Mouse (Mus musculus): ENCODE results near the gene Mest. TPM values are rescaled to one million over a fixed set of nuclear protein-coding genes. Genes with fewer than 3 reads are reported as not detected.

Mest gene
- polyA plus RNA-seq, 1 experiment, result 15.1 TPM

DNA sequence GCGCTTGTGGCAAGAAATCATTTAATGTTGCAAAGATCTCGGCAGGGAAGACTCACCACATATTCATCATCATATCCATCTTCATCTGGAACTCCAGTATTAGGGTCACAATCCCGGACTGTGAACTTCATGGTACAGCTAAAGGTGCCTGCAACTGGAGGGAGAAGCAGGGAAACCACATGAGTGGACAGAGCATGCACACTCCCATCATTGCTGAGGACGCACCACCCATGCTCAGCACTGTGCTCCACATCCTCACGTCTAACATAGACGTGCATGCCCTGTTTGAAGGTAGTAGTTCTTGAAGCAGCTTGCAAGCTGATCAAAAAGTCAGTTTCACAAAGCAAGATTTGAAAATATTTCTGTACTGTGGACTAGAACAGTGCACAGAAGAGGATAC, 27.1 kb downstream of the Mest start:
- WGBS, result 91% methylated on average over 6 of the region's 6 CpGs
- Histone ChIP-seq H3K36me3 (ENCODE audit: control insufficient read depth, insufficient read depth, low read length) (peaks cover 33% of the 10 kb centered on the region), H3K27ac (ENCODE audit: insufficient read depth, low read depth, low read length) (no peak overlapping the region), H3K4me3 (ENCODE audit: low read depth, low read length) (no peak overlapping the region), H3K4me1 (ENCODE audit: control insufficient read depth, insufficient read depth, insufficient read length, low read length) (no peaks in the 10 kb centered on the region), H3K27me3 (ENCODE audit: control insufficient read depth, insufficient read depth, low read length) (no peaks in the 10 kb centered on the region)
- TF ChIP-seq POLR2A (IDR thresholded peaks at IDR 0.05; ENCODE audit: low read depth, low read length), result no peak
- TF ChIP-seq CTCF (IDR thresholded peaks at IDR 0.05; ENCODE audit: extremely low read depth, insufficient read length, insufficient replicate concordance, low read depth, low read length), result no peak

DNA sequence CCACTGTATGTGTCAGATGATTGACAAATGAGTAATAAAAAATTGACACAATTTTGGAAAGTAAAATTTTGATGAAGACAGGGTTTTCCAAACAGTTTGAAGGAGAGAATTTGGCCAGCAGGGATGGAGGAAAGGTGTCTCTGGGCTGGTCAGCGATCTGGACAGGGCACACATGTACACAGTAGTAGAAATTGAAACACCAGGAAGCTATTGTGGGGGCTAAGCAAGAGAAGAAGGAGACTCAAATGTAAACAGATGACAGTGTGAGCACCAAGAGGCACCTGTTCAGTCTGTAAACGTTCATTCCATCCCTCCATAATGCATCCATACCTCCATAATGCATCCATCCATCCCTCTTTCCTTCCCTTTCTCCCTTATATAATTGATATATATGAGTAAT, 27.9 kb downstream of the Mest start:
- WGBS, result 78% methylated on average over 2 of the region's 2 CpGs
- no peaks in the 10 kb centered on the region for H3K4me1 ChIP-seq (ENCODE audit: control insufficient read depth, insufficient read depth, insufficient read length, low read length)
- H3K4me3 ChIP-seq (ENCODE audit: low read depth, low read length), result no peak overlapping the region
- no peak for TF ChIP-seq CTCF (IDR thresholded peaks at IDR 0.05; ENCODE audit: extremely low read depth, insufficient read length, insufficient replicate concordance, low read depth, low read length)
- no peak for TF ChIP-seq POLR2A (IDR thresholded peaks at IDR 0.05; ENCODE audit: low read depth, low read length)
- no peak overlapping the region for H3K27ac ChIP-seq (ENCODE audit: insufficient read depth, low read depth, low read length)
- H3K36me3 ChIP-seq (ENCODE audit: control insufficient read depth, insufficient read depth, low read length), result peaks cover 32% of the 10 kb centered on the region
- no peaks in the 10 kb centered on the region for H3K27me3 ChIP-seq (ENCODE audit: control insufficient read depth, insufficient read depth, low read length)

Other genes starting within 250 kb of the Mest start
- gene Tmem209, start 213.8 kb upstream of the Mest start, polyA plus RNA-seq (2012; rRNA removed), result 7.3 and 11.4 TPM in 2 replicates
- gene Ssmem1, start 213.7 kb upstream of the Mest start, polyA plus RNA-seq (2012; rRNA removed), result not detected in 2 replicates
- gene Cpa2, start 182.0 kb upstream of the Mest start, polyA plus RNA-seq (2012; rRNA removed), result 0.90 and 296 TPM in 2 replicates
- not detected in 2 replicates for gene Cpa4, start 155.2 kb upstream of the Mest start, polyA plus RNA-seq (2012; rRNA removed)
- gene Cpa5, start 112.5 kb upstream of the Mest start, polyA plus RNA-seq (2012; rRNA removed), result not detected in 2 replicates
- 10.6 and 5,018 TPM in 2 replicates for gene Cpa1, start 84.3 kb upstream of the Mest start, polyA plus RNA-seq (2012; rRNA removed)
- 0.99 and 1.9 TPM in 2 replicates for gene Cep41, start 29.8 kb upstream of the Mest start, polyA plus RNA-seq (2012; rRNA removed)
- gene Copg2, start 173.2 kb downstream of the Mest start, polyA plus RNA-seq (2012; rRNA removed), result 1.4 and 3.1 TPM in 2 replicates
- gene Tsga13, start 192.0 kb downstream of the Mest start, polyA plus RNA-seq (2012; rRNA removed), result not detected in 2 replicates
- not detected in 2 replicates for gene Klf14, start 235.5 kb downstream of the Mest start, polyA plus RNA-seq (2012; rRNA removed)